Mouse (Mus musculus): ENCODE data around the gene Rnf121. TPM values are rescaled to one million over a fixed set of nuclear protein-coding genes. Genes with fewer than 3 reads are reported as not detected.

Gene Rnf121
- total RNA-seq, 1 experiment: 45.7 TPM

- H3K36me3 ChIP-seq (ENCODE audit: control insufficient read depth, insufficient read depth, low read length, poor library complexity, severe bottlenecking): peaks cover 12% of the 10 kb centered on the region
- in situ Hi-C loops (cut with MboI; ENCODE audit: low sequenced_read_pairs in 2 of 2, unreplicated experiment in 2 of 2): no loop called here
These were observed 23.0 kb downstream of the Rnf121 start for GRCm38 (mm10) chr7:102042314-102042713.

DNA sequence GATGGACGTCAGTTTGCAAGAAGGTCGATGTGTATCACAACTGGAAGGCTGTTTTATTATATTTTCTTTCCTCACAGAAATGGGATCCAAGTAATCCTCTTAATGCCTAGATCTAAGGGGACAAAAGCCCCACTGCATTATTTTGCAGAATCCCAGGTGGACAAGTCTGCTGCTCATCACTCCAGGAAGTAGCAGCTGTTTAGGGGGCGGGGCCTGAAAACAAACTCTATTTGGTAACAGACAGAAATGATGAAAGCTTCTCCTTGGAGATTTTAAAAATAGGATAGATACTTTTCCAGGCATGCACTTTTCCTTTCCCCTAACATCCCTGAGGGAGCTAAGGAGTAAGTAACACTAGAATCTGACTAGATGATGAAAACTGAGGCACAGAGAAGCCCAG lies 28.0 kb downstream of the Rnf121 start:
- Histone ChIP-seq H3K4me1 (ENCODE audit: control insufficient read depth in 2 of 2, insufficient read depth in 2 of 2, low read length in 2 of 2, poor library complexity in 1 of 2) (no peaks in the 10 kb centered on the region), H3K9me3 (ENCODE audit: control insufficient read depth, insufficient read depth, low read depth, low read length) (no peaks in the 10 kb centered on the region), H3K4me3 (ENCODE audit: insufficient read depth in 1 of 2, low read depth in 1 of 2, low read length in 2 of 2, poor library complexity in 1 of 2, severe bottlenecking in 1 of 2) (no peak overlapping the region), H3K36me3 (ENCODE audit: control insufficient read depth, insufficient read depth, low read length, poor library complexity, severe bottlenecking) (peaks cover 21% of the 10 kb centered on the region), H3K27ac (ENCODE audit: insufficient read depth, low read depth, low read length, poor library complexity, severe bottlenecking) (no peak overlapping the region), H3K9ac (ENCODE audit: insufficient read depth, low read depth, low read length, poor library complexity, severe bottlenecking) (no peak overlapping the region)
- no peak for TF ChIP-seq CHD2 (IDR thresholded peaks at IDR 0.05; ENCODE audit: low read depth, low read length)
- TF ChIP-seq MAFK (IDR thresholded peaks at IDR 0.05; ENCODE audit: insufficient read depth, low read depth, low read length): no peak
- TF ChIP-seq ZNF384 (IDR thresholded peaks at IDR 0.05; ENCODE audit: low read depth, low read length): no peak
- TF ChIP-seq HCFC1 (IDR thresholded peaks at IDR 0.05; ENCODE audit: borderline replicate concordance, insufficient read depth, low read length): no peak
- TF ChIP-seq ZC3H11A (IDR thresholded peaks at IDR 0.05; ENCODE audit: borderline replicate concordance, low read depth, low read length): no peak
- in situ Hi-C loops (cut with MboI; ENCODE audit: low sequenced_read_pairs in 2 of 2, unreplicated experiment in 2 of 2): no loop called here
- DNase-seq (ENCODE audit: low read depth, low spot score): no peak

More at GRCm38 (mm10) chr7:102042314-102042713, 23.0 kb downstream of the Rnf121 start:
- no peaks in the 10 kb centered on the region for H3K9me3 ChIP-seq (ENCODE audit: control insufficient read depth, insufficient read depth, low read depth, low read length)
- H3K27ac ChIP-seq (ENCODE audit: insufficient read depth, low read depth, low read length, poor library complexity, severe bottlenecking): no peak overlapping the region
- no peak for TF ChIP-seq CHD2 (IDR thresholded peaks at IDR 0.05; ENCODE audit: low read depth, low read length)
- no peak for TF ChIP-seq MAFK (IDR thresholded peaks at IDR 0.05; ENCODE audit: insufficient read depth, low read depth, low read length)
- no peak overlapping the region for H3K9ac ChIP-seq (ENCODE audit: insufficient read depth, low read depth, low read length, poor library complexity, severe bottlenecking)
- H3K4me1 ChIP-seq (ENCODE audit: control insufficient read depth in 2 of 2, insufficient read depth in 2 of 2, low read length in 2 of 2, poor library complexity in 1 of 2): no peaks in the 10 kb centered on the region
- no peak for DNase-seq (ENCODE audit: low read depth, low spot score)
- no peak overlapping the region for H3K4me3 ChIP-seq (ENCODE audit: insufficient read depth in 1 of 2, low read depth in 1 of 2, low read length in 2 of 2, poor library complexity in 1 of 2, severe bottlenecking in 1 of 2)

GRCm38 (mm10) chr7:102035534-102035933 lies 29.7 kb downstream of the Rnf121 start:
- TF ChIP-seq HCFC1 (IDR thresholded peaks at IDR 0.05; ENCODE audit: borderline replicate concordance, insufficient read depth, low read length) (no peak), ZC3H11A (IDR thresholded peaks at IDR 0.05; ENCODE audit: borderline replicate concordance, low read depth, low read length) (no peak), CHD2 (IDR thresholded peaks at IDR 0.05; ENCODE audit: low read depth, low read length) (no peak), ZNF384 (IDR thresholded peaks at IDR 0.05; ENCODE audit: low read depth, low read length) (no peak), MAFK (IDR thresholded peaks at IDR 0.05; ENCODE audit: insufficient read depth, low read depth, low read length) (no peak)
- Histone ChIP-seq H3K9ac (ENCODE audit: insufficient read depth, low read depth, low read length, poor library complexity, severe bottlenecking) (no peak overlapping the region), H3K9me3 (ENCODE audit: control insufficient read depth, insufficient read depth, low read depth, low read length) (no peaks in the 10 kb centered on the region), H3K36me3 (ENCODE audit: control insufficient read depth, insufficient read depth, low read length, poor library complexity, severe bottlenecking) (peaks cover 20% of the 10 kb centered on the region), H3K4me3 (ENCODE audit: insufficient read depth in 1 of 2, low read depth in 1 of 2, low read length in 2 of 2, poor library complexity in 1 of 2, severe bottlenecking in 1 of 2) (no peak overlapping the region), H3K27ac (ENCODE audit: insufficient read depth, low read depth, low read length, poor library complexity, severe bottlenecking) (no peak overlapping the region), H3K4me1 (ENCODE audit: control insufficient read depth in 2 of 2, insufficient read depth in 2 of 2, low read length in 2 of 2, poor library complexity in 1 of 2) (no peaks in the 10 kb centered on the region)
- DNase-seq (ENCODE audit: low read depth, low spot score): no peak
- in situ Hi-C loops (cut with MboI; ENCODE audit: low sequenced_read_pairs in 2 of 2, unreplicated experiment in 2 of 2): no loop called here

- Histone ChIP-seq H3K4me3 (ENCODE audit: insufficient read depth in 1 of 2, low read depth in 1 of 2, low read length in 2 of 2, poor library complexity in 1 of 2, severe bottlenecking in 1 of 2) (no peak overlapping the region), H3K9me3 (ENCODE audit: control insufficient read depth, insufficient read depth, low read depth, low read length) (no peaks in the 10 kb centered on the region), H3K4me1 (ENCODE audit: control insufficient read depth in 2 of 2, insufficient read depth in 2 of 2, low read length in 2 of 2, poor library complexity in 1 of 2) (no peaks in the 10 kb centered on the region), H3K9ac (ENCODE audit: insufficient read depth, low read depth, low read length, poor library complexity, severe bottlenecking) (no peak overlapping the region), H3K27ac (ENCODE audit: insufficient read depth, low read depth, low read length, poor library complexity, severe bottlenecking) (no peak overlapping the region), H3K36me3 (ENCODE audit: control insufficient read depth, insufficient read depth, low read length, poor library complexity, severe bottlenecking) (peaks cover 22% of the 10 kb centered on the region)
- TF ChIP-seq ZNF384 (IDR thresholded peaks at IDR 0.05; ENCODE audit: low read depth, low read length) (no peak), CHD2 (IDR thresholded peaks at IDR 0.05; ENCODE audit: low read depth, low read length) (no peak), ZC3H11A (IDR thresholded peaks at IDR 0.05; ENCODE audit: borderline replicate concordance, low read depth, low read length) (peak; percentile 27; the same call in 1 of the 2 replicates), MAFK (IDR thresholded peaks at IDR 0.05; ENCODE audit: insufficient read depth, low read depth, low read length) (no peak)
- no peak for DNase-seq (ENCODE audit: low read depth, low spot score)
- in situ Hi-C loops (cut with MboI; ENCODE audit: low sequenced_read_pairs in 2 of 2, unreplicated experiment in 2 of 2): no loop called here
These were observed 30.4 kb downstream of the Rnf121 start for GRCm38 (mm10) chr7:102034904-102035303.

Data from ES-E14 (cell line).